Mouse (Mus musculus) gastrocnemius, postnatal 14 days (tissue): ENCODE data around the gene Xpnpep1. TPM values are rescaled to one million over a fixed set of nuclear protein-coding genes. Genes with fewer than 3 reads are reported as not detected.

ENCODE experiments used
- DNase-seq: peaks from one replicate; pipeline ENCODE4 v3.0.0; 2021; ENCODE audit warnings: mixed read lengths
- intact Hi-C: fragments of 180-260 bp; cut with DNase I; formaldehyde crosslinking; loops from one replicate; pipeline ENCODE4 v1.15.1; 2025; ENCODE audit warnings: low total_unique reads
- total RNA-seq, 2 experiments: library from RNA; stranded (reverse); gene quantifications; 2 replicates each; pipeline ENCODE4 v1.2.3; 2021

The Xpnpep1 gene
- total RNA-seq, 2 experiments from 2014 or later: 63.1 to 75.1 TPM

- DNase-seq: no peak
- intact Hi-C loops: no loop called here
Observed at GRCm38 (mm10) chr19:53008921-53009320, 31.1 kb downstream of the Xpnpep1 start.

- intact Hi-C loops: no loop called here
- peak; percentile 66 for DNase-seq
Observed at GRCm38 (mm10) chr19:53008020-53008705, 31.9 kb downstream of the Xpnpep1 start.

DNA sequence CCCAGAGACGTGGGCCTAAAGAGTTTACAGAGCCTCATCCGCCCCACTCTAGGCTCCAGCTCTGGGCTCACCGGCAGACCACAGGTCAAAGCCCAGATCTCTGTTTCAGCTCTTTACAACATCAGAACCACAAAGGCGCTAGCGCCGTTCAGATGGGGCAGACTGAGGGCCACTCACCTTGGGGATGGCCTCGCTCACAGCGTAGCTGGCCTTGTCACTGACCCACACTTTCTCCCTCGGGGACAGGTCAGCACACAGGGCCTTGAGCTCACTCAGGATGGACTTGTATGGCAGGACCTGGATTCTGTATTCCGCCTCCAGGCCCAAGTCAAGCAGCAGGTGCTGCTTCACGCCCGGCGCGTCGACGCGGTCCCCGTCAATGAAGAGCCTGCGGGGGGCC is 34.0 kb downstream of the Xpnpep1 start:
- intact Hi-C loops: no loop called here
- DNase-seq: no peak

- intact Hi-C loops: no loop called here
- no peak for DNase-seq
Observed at GRCm38 (mm10) chr19:53003554-53004365, 36.3 kb downstream of the Xpnpep1 start.

- intact Hi-C loops: no loop called here
- peak; percentile 73 for DNase-seq
Observed at GRCm38 (mm10) chr19:53002166-53003095, 37.6 kb downstream of the Xpnpep1 start.

- intact Hi-C loops: no loop called here
- DNase-seq: no peak
Observed at GRCm38 (mm10) chr19:52992880-52993440, 47.1 kb downstream of the Xpnpep1 start.

DNA sequence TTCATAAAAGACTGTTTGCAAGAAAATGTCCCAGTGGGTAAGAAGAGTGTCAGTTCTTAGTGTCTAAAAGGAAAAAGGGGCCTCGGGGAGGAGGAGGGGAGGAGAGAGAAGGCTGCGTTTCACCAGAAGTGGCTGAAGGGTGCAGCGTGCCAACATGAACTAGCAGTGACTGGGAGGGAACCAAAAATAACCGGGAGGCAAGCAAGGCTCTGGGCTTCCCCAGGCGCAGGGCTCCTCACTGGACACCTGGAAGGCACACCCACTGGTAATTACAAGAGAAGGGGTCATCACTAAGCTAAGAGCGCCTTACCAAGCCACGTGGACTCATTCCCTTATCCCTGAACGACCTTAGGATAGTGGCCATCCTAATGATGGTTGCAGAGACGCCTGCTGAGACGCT is 48.1 kb downstream of the Xpnpep1 start:
- intact Hi-C loops: no loop called here
- no peak for DNase-seq

DNA sequence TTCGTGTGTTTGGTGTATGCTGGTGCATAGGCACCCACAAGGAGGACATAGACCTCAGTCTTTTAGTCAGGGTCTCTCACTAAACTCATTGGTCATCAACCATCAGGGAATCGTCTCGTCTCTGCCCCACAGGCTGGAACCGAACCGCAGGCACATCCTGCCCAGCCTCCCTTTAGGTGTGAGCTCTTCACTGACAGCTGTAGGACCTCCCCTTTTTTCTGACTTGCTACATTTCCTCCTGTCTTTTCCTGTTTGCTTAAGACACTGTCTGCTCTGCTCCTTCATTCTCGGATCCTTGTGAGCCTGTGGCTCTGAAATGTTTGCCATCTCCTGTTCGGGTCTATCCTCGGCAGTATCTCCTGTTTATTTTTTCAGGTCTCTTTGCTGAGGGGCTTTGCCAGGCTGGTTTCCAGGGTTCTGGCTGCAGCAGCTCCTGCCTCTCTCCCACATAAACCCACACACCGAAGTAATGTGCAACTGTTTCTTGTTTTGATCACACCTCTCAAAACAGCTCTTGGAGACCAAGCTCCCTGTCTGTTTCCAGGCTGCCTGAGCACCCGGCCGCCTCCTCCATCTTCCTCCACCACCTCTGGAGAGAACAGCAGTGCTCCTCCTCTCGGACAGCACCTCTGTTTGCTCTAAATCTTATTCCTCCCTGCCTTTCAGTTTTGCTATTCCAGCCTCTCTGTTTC is 60.8 kb downstream of the Xpnpep1 start:
- intact Hi-C loops: no loop called here
- DNase-seq: no peak

- intact Hi-C loops: no loop called here
- DNase-seq: peak; percentile 72
Observed at GRCm38 (mm10) chr19:52975564-52976185, 64.3 kb downstream of the Xpnpep1 start.

DNA sequence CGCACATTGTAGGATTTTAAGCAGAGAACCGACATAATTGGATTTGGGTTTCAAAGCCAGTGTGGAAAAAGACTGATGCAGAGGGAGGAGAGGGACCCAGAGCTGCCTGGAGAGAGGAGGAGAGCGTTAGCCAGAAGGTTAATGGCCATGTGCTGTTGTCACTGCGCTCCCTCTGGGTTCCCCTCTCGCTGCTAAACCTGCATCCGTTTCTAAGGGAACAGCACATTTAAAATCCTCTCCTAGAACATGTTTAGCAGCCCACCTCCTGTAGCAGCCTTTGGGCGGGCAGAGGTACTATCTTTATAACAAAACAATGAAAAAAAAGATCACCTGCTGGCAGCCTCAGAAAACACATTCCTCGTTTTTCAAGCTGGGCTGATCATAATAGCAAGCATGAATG is 73.7 kb downstream of the Xpnpep1 start:
- DNase-seq: no peak
- intact Hi-C loops: no loop called here

DNA sequence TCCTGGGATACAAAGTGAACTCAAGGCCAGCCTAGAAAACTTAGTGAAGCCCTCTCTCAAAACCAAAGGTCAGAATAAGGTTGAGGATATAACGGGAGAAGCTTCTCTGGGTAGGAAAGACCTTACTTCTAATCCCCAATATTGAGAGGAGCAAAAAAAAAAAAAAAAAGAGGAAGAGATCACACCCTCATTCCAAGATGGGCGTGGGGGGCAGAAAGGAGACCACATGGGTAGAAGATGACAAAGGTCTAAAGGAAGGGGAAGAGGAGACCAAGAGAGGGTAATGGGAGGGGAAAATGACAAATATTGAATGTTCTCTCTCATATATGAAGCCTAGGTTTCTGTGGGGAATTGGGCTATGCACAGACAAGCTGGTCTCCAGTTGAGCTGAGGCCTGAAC is 77.3 kb downstream of the Xpnpep1 start:
- no peak for DNase-seq
- intact Hi-C loops: no loop called here

- intact Hi-C loops: no loop called here
- peak; percentile 23 for DNase-seq
Observed at GRCm38 (mm10) chr19:52922678-52923495, 117.1 kb downstream of the Xpnpep1 start.

DNA sequence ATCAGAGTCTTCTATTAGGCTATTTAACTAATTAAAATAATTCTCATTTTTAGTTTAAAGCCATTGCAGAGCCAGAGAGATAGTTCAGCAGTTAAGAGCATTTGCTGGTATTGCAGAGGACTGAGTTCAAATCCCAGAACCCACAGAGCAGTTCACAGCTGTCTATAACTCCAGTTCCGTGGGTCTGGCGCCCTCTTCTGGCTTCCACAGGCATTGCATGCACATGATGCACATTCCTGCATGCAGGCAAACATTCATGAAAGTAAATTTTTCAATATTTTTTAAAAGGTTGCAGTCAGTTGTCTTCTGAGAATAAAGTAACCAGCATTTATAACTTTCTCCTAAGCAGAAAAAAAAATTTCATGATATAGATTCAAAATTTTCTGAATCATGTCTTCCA is 135.8 kb downstream of the Xpnpep1 start:
- intact Hi-C loops: no loop called here
- DNase-seq: no peak

DNA sequence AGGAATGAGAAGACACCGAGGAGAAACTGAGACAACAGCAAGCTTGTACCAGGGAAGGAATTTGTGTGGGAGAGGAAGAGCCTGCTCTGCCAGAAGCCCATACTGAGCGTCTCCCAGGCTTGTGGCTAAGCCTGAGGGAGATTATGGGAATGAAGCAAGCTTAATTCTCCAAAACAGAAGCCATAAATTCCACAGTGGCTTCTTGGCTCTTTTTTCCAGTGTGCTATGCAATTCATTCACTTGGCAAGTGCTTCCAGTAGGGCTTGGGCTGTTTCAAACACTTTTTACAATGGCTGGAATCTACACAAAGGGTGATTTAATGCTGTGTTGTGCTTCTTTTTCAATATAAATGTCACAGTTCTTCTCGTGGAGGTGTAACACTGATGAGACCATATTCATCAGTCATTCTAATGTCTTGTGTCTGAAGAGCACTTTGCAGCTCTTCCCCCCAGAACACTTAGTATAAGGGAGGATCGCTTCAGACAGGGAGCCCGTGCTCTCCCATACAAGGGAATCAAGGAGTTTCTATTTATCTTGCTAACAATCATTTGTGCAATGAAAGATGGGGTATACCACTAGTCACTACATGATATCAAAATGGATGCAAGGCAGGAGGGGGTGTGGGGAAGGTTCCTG is 148.1 kb downstream of the Xpnpep1 start:
- intact Hi-C loops: no loop called here
- no peak for DNase-seq
